ENCODE assay signal across 10 mouse cellular contexts in genomic region chr17:8639703-8640380, GRCm38 (mm10).
DNase-seq lines count a peak whose midpoint lies in the region.
"Had no signal": no experiment of that assay in that cellular context is flagged by ENCODE, and none has a peak within 500 bp of the region (broad histone marks: within the 10 kb centered on the region; RNA-seq: fewer than 3 reads in every experiment).

No protein-coding gene starts in this region.

- DNase-seq in kidney, adult 9 months = peak; percentile 18
- DNase-seq in kidney, adult 18-20 months = no peak
- peak; percentile 8 for DNase-seq in thymus, postnatal 25 days
- no peak for DNase-seq in thymus, postnatal 14 days
- peak; percentile 57 for DNase-seq in R1 (ENCODE audit: low read depth, low spot score)
- no peak for DNase-seq in urinary bladder, adult 18-20 months (ENCODE audit: low spot score in 2 of 2)
- no peak for DNase-seq in urinary bladder, postnatal 10 days (ENCODE audit: low spot score)
- DNase-seq: gastrocnemius, postnatal 10 days; kidney, postnatal 25 days; thymus, postnatal 36 days had no signal

Comparison
In these comparisons a context has a peak if more than half of its experiments do, and no peak if none do; other contexts are left out.
1. DNase-seq: peak in kidney, adult 9 months (single experiment), thymus, postnatal 25 days (single experiment) and R1 (single experiment); none in kidney, adult 18-20 months (single experiment), thymus, postnatal 14 days (single experiment), urinary bladder, adult 18-20 months (0 of 2) and urinary bladder, postnatal 10 days (single experiment).